Mouse (Mus musculus): ENCODE results near the gene Ninj1.

DNA sequence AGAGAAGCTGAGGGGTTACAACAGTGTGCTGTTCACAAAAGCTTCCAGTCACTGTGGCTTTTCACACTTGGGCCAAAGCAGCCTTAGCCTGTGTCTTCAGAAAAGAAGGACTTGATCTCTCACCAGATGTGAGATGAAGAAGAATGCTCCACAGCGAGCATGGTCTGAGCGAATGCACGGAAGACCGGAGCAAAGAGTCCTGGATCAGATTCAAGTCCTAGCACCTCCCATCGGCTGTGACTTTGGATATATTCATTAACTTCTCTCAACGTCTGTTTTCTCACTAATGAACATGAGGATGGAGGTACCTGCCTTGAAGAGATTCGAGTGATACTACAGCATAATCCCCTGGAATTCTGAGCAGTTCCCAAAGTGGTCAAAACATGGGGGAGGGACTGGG, 32.7 kb upstream of the Ninj1 start:
- TF ChIP-seq CTCF (IDR thresholded peaks at IDR 0.05; ENCODE audit: insufficient read depth, low read depth, low read length) (no peak), POLR2A (IDR thresholded peaks at IDR 0.05; ENCODE audit: insufficient read depth, low read depth, low read length) (no peak)
